Mouse (Mus musculus) intestine, embryonic 14.5 days (tissue): ENCODE measurements around the gene Kctd7. TPM values are rescaled to one million over a fixed set of nuclear protein-coding genes. Genes with fewer than 3 reads are reported as not detected.

Experiments used
- ATAC-seq: fragments of 200-750 bp; cut with Nextera tagmentation; replicated peaks from 2 replicates; pipeline ENCODE4 v1.8.0; 2017; ENCODE audit warnings: low read depth, moderate number of reproducible peaks, moderate TSS enrichment, moderate library complexity; ENCODE audit not compliant: low FRiP score, low TSS enrichment
- DNase-seq: peaks from one replicate; pipeline ENCODE4 v3.0.0-alpha.2; 2018; ENCODE audit warnings: low spot score
- H3K27ac ChIP-seq: fragments of 300-500 bp; sonication (generic); 2 replicates; pipeline ENCODE4 v1.5.1; 2014; ENCODE audit warnings: low read depth, mild to moderate bottlenecking, control low read depth
- H3K27me3 ChIP-seq: fragments of 300-500 bp; sonication (generic); replicated peaks from 2 replicates; pipeline ENCODE4 v1.6.1; 2014; ENCODE audit warnings: low read length, control low read depth; ENCODE audit not compliant: control insufficient read depth, insufficient read depth
- H3K36me3 ChIP-seq: fragments of 300-500 bp; sonication (generic); 2 replicates; pipeline ENCODE4 v1.6.1; 2014; ENCODE audit warnings: low read length, control low read depth; ENCODE audit not compliant: control insufficient read depth, insufficient read depth
- H3K4me1 ChIP-seq: fragments of 300-500 bp; sonication (generic); replicated peaks from 2 replicates; pipeline ENCODE4 v1.6.1; 2014; ENCODE audit warnings: low read length, control low read depth, mixed read lengths; ENCODE audit not compliant: control insufficient read depth, insufficient read depth
- H3K4me2 ChIP-seq: fragments of 300-500 bp; sonication (generic); 2 replicates; pipeline ENCODE4 v1.6.1; 2014; ENCODE audit warnings: low read length
- H3K4me3 ChIP-seq: fragments of 300-500 bp; sonication (generic); 2 replicates; pipeline ENCODE4 v1.5.1; 2014; ENCODE audit warnings: low read depth, low read length, control low read depth, mixed read lengths
- H3K9ac ChIP-seq: fragments of 300-500 bp; sonication (generic); 2 replicates; pipeline ENCODE4 v1.6.1; 2014; ENCODE audit warnings: mild to moderate bottlenecking, low read length
- H3K9me3 ChIP-seq: fragments of 300-500 bp; sonication (generic); 2 replicates; pipeline ENCODE4 v1.6.1; 2016; ENCODE audit warnings: low read length, control low read depth; ENCODE audit not compliant: control insufficient read depth
- WGBS: fragments of 180-500 bp; shearing (Covaris S2); extraction: QIAGEN DNeasy Blood & Tissue Kit; methylation state at CpG from one replicate; pipeline ENCODE4 v1.1.7; 2014; 5-methylcytosine and 5-hydroxymethylcytosine counted together
- polyA plus RNA-seq: library from polyadenylated mRNA; unstranded; fragments of >200 nt; fragmentation: Nextera tagmentation; extraction: Ambion mirVana; gene quantifications from 2 replicates; pipeline ENCODE4 v1.2.1, GENCODE M21; 2014

Gene Kctd7
- polyA plus RNA-seq, 1 experiment from 2014 or later, result 5.5 TPM

GRCm38 (mm10) chr5:130200233-130201029, 55.8 kb downstream of the Kctd7 start:
- no peak overlapping the region for H3K9ac ChIP-seq
- peaks cover 45% of the 10 kb centered on the region for H3K36me3 ChIP-seq
- H3K4me1 ChIP-seq, result no peaks in the 10 kb centered on the region
- DNase-seq (no peak), ATAC-seq (no peak)
- H3K27ac ChIP-seq, result no peak overlapping the region
- no peaks in the 10 kb centered on the region for H3K9me3 ChIP-seq
- no peaks in the 10 kb centered on the region for H3K27me3 ChIP-seq
- 78% methylated on average over 10 of the region's 10 CpGs for WGBS
- no peak overlapping the region for H3K4me2 ChIP-seq
- H3K4me3 ChIP-seq, result no peak overlapping the region

- ATAC-seq, result no peak
- no peak overlapping the region for H3K4me2 ChIP-seq
- no peak overlapping the region for H3K27ac ChIP-seq
Measured at GRCm38 (mm10) chr5:130203948-130204347, 59.3 kb downstream of the Kctd7 start.

GRCm38 (mm10) chr5:130204560-130204959, 59.9 kb downstream of the Kctd7 start:
- WGBS, result 81% methylated on average over 6 of the region's 6 CpGs
- Histone ChIP-seq H3K9me3 (no peaks in the 10 kb centered on the region), H3K27ac (no peak overlapping the region), H3K27me3 (no peaks in the 10 kb centered on the region), H3K4me3 (no peak overlapping the region), H3K36me3 (peaks cover 48% of the 10 kb centered on the region), H3K4me1 (no peaks in the 10 kb centered on the region), H3K4me2 (no peak overlapping the region), H3K9ac (no peak overlapping the region)
- no peak for DNase-seq
- ATAC-seq, result no peak

More at GRCm38 (mm10) chr5:130203948-130204347, 59.3 kb downstream of the Kctd7 start:
- no peaks in the 10 kb centered on the region for H3K4me1 ChIP-seq
- H3K27me3 ChIP-seq, result no peaks in the 10 kb centered on the region
- no peak overlapping the region for H3K4me3 ChIP-seq
- WGBS, result 85% methylated on average over 4 of the region's 4 CpGs
- peaks cover 48% of the 10 kb centered on the region for H3K36me3 ChIP-seq
- no peak for DNase-seq
- no peak overlapping the region for H3K9ac ChIP-seq
- no peaks in the 10 kb centered on the region for H3K9me3 ChIP-seq

Other genes starting within 250 kb of the Kctd7 start
- gene Zbed5, start 249.1 kb upstream of the Kctd7 start, polyA plus RNA-seq, result 3.9 and 4.1 TPM in 2 replicates
- gene Phkg1, start 246.3 kb upstream of the Kctd7 start, polyA plus RNA-seq, result 0.09 and 0.11 TPM in 2 replicates
- 1.9 and 2.7 TPM in 2 replicates for gene Nupr1l, start 236.3 kb upstream of the Kctd7 start, polyA plus RNA-seq
- gene Vkorc1l1, start 202.9 kb upstream of the Kctd7 start, polyA plus RNA-seq, result 18.9 and 20.2 TPM in 2 replicates
- gene Gusb, start 141.8 kb upstream of the Kctd7 start, polyA plus RNA-seq, result 94.9 and 98.4 TPM in 2 replicates
- gene Asl, start 115.6 kb upstream of the Kctd7 start, polyA plus RNA-seq, result 44.6 and 55.7 TPM in 2 replicates
- 19.7 and 23.4 TPM in 2 replicates for gene Crcp, start 115.6 kb upstream of the Kctd7 start, polyA plus RNA-seq
- 68.4 and 70.0 TPM in 2 replicates for gene Tpst1, start 71.5 kb upstream of the Kctd7 start, polyA plus RNA-seq
- gene Rabgef1, start 26.9 kb downstream of the Kctd7 start, polyA plus RNA-seq, result 22.3 and 24.7 TPM in 2 replicates
- 40.6 and 45.5 TPM in 2 replicates for gene Tmem248, start 72.2 kb downstream of the Kctd7 start, polyA plus RNA-seq
- gene Sbds, start 110.7 kb downstream of the Kctd7 start, polyA plus RNA-seq, result 60.3 and 60.5 TPM in 2 replicates
- gene Tyw1, start 110.8 kb downstream of the Kctd7 start, polyA plus RNA-seq, result 31.5 and 32.4 TPM in 2 replicates
- not detected in 2 replicates for gene Caln1, start 224.6 kb downstream of the Kctd7 start, polyA plus RNA-seq
- gene A330070K13Rik, start 239.8 kb downstream of the Kctd7 start, polyA plus RNA-seq, result not detected in 2 replicates